Comparison of ENCODE assay signal across 10 mouse cellular contexts in the genomic region with DNA sequence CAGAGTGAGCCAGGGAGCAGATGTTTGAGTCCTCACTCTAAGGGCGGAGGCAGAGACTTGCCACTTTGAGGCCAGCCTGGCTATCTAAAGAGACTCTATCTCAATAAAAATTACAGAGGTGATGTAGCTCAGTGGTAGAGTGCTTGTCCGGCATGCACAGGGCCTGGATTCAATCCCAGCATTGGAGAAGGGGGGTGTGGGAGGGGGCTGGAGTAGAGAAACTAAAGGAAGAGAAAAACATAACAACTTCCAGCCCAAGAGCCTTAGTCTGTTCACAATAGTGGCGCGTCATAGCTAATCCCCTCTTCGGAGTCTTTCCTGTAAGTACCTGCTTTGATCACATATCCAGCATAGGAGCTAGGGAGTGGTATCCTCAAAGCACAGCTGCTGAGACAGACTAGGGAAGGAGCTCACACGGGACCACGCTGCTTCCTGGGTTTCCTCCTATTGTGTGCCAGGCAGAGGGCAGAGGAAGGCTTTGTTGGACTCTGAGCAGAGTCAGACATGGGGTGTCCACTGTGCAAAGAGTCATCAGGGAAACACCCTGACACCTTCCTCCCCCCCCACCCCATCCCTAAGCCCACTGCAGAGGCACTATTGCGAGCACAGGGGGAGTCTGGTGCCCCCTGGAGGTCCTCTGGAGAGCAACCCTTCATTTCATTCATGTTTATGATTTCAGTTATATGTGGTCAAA. TPM values are rescaled to one million over a fixed set of nuclear protein-coding genes. Genes with fewer than 3 reads are reported as not detected.
DNase-seq lines count a peak whose midpoint lies in the region; ATAC-seq and TF ChIP-seq lines count a peak whose summit lies in the region.
"Had no signal": no experiment of that assay in that cellular context is flagged by ENCODE, and none has a peak within 500 bp of the region (broad histone marks: within the 10 kb centered on the region; RNA-seq: fewer than 3 reads in every experiment).

No protein-coding gene starts in this region.

- peaks cover 79% of the 10 kb centered on the region for H3K36me3 ChIP-seq in heart, embryonic 10.5 days
- peaks cover 3 to 88% of the 10 kb centered on the region in 2 experiments for H3K36me3 ChIP-seq in CH12.LX (replicated peaks in 1 of 2; ENCODE audit: control insufficient read depth in 1 of 2, insufficient read depth in 1 of 2, low read length in 1 of 2)
- H3K36me3 ChIP-seq in forebrain, embryonic 11.5 days (ENCODE audit: control insufficient read depth, insufficient read depth, low read length): peaks cover 25% of the 10 kb centered on the region
- H3K36me3 ChIP-seq: G1E had no signal

- 75% methylated on average over 8 of the region's 8 CpGs for WGBS in heart, embryonic 10.5 days
- WGBS in forebrain, embryonic 11.5 days: 66% methylated on average over 8 of the region's 8 CpGs

- H3K27me3 ChIP-seq in heart, embryonic 10.5 days (ENCODE audit: insufficient read depth, poor library complexity, severe bottlenecking): no peaks in the 10 kb centered on the region
- H3K27me3 ChIP-seq in CH12.LX (replicated peaks): no peaks in the 10 kb centered on the region
- no peaks in the 10 kb centered on the region for H3K27me3 ChIP-seq in forebrain, embryonic 11.5 days (ENCODE audit: control insufficient read depth, insufficient read depth, low read length)
- H3K27me3 ChIP-seq: liver, embryonic 15.5 days had no signal

- no peaks in the 10 kb centered on the region for H3K4me1 ChIP-seq in heart, embryonic 10.5 days
- H3K4me1 ChIP-seq in CH12.LX (ENCODE audit: control insufficient read depth in 1 of 2, insufficient read depth in 2 of 2): peaks cover 0 to 27% of the 10 kb centered on the region in 2 experiments; a peak in 3 of 4 replicates
- H3K4me1 ChIP-seq in forebrain, embryonic 11.5 days (replicated peaks; ENCODE audit: control insufficient read depth, insufficient read depth, low read length): no peaks in the 10 kb centered on the region
- H3K4me1 ChIP-seq: liver, embryonic 15.5 days had no signal

- no peak overlapping the region for H3K9ac ChIP-seq in CH12.LX (ENCODE audit: insufficient read depth, low read depth)
- H3K9ac ChIP-seq in forebrain, embryonic 11.5 days (ENCODE audit: low read length): no peak overlapping the region
- H3K9ac ChIP-seq: liver, embryonic 15.5 days had no signal

- TF ChIP-seq EP300 in CH12.LX (IDR thresholded peaks at IDR 0.05; ENCODE audit: low read length): no peak

- H3K79me2 ChIP-seq in CH12.LX (replicated peaks; ENCODE audit: control insufficient read depth, extremely low read depth, insufficient read depth, poor library complexity, severe bottlenecking): no peaks in the 10 kb centered on the region

- in situ Hi-C loops in CH12.LX (cut with MboI; ENCODE audit: low pct_ligation_motif_present, low pct_unique_long_range_greater_than_20kb, low sequenced_read_pairs): no loop called here

- H3K4me3 ChIP-seq in heart, embryonic 10.5 days: no peak overlapping the region
- no peak overlapping the region for H3K4me3 ChIP-seq in CH12.LX (replicated peaks in 1 of 3; ENCODE audit: low read depth in 2 of 3, low read length in 2 of 3, poor library complexity in 1 of 3)
- H3K4me3 ChIP-seq in forebrain, embryonic 11.5 days (ENCODE audit: low read depth, low read length): no peak overlapping the region
- H3K4me3 ChIP-seq: liver, embryonic 15.5 days had no signal

- DNase-seq in heart, adult 8-10 months (ENCODE audit: low spot score): peak; percentile 26
- DNase-seq in heart, embryonic 10.5 days (ENCODE audit: low spot score): no peak
- no peak for DNase-seq in CH12.LX (ENCODE audit: extremely low read depth)
- no peak for DNase-seq in forebrain, embryonic 11.5 days (ENCODE audit: low spot score)
- peak; percentile 64 for DNase-seq in lung, postnatal 10 days
- no peak for DNase-seq in testis, postnatal 10 days (ENCODE audit: low spot score)
- DNase-seq in cerebellum, adult 9-10 months: no peak
- DNase-seq in cerebellum, adult 9-11 months: no peak

- H3K9me3 ChIP-seq in heart, embryonic 10.5 days: no peaks in the 10 kb centered on the region
- no peaks in the 10 kb centered on the region for H3K9me3 ChIP-seq in CH12.LX (replicated peaks; ENCODE audit: low read length)
- H3K9me3 ChIP-seq in forebrain, embryonic 11.5 days (ENCODE audit: control insufficient read depth, low read length): no peaks in the 10 kb centered on the region
- H3K9me3 ChIP-seq: liver, embryonic 15.5 days had no signal

- peak in 1 of 2 experiments; percentile 57; a peak in 2 of 4 replicates for TF ChIP-seq CTCF in CH12.LX (conservative IDR thresholded peaks at IDR 0.05 in 1 of 2, IDR thresholded peaks at IDR 0.05 in 1 of 2; ENCODE audit: low read depth in 2 of 2, low read length in 2 of 2)

- H3K27ac ChIP-seq in heart, embryonic 10.5 days: no peak overlapping the region
- no peak overlapping the region for H3K27ac ChIP-seq in CH12.LX (ENCODE audit: insufficient read depth, low read depth)
- H3K27ac ChIP-seq in forebrain, embryonic 11.5 days (ENCODE audit: low read depth, low read length): no peak overlapping the region
- H3K27ac ChIP-seq: liver, embryonic 15.5 days had no signal

- dilution Hi-C loops in CH12.LX (cut with MboI; ENCODE audit: extremely low pct_ligation_motif_present, extremely low pct_unique_long_range_greater_than_20kb, low sequenced_read_pairs): no loop called here

- ATAC-seq in forebrain, embryonic 11.5 days (replicated peaks; ENCODE audit: low FRiP score): peak; percentile 57

- TF ChIP-seq RAD21 in CH12.LX (IDR thresholded peaks at IDR 0.05; ENCODE audit: low read depth, low read length): peak; percentile 37

- H3K4me2 ChIP-seq in CH12.LX (ENCODE audit: insufficient read depth, low read depth, poor library complexity, severe bottlenecking): no peak overlapping the region
- no peak overlapping the region for H3K4me2 ChIP-seq in forebrain, embryonic 11.5 days (ENCODE audit: low read depth, low read length, severe bottlenecking)
- H3K4me2 ChIP-seq: liver, embryonic 15.5 days had no signal

- TF ChIP-seq POLR2A in CH12.LX (IDR thresholded peaks at IDR 0.05; ENCODE audit: low read depth, low read length): no peak

TF ChIP-seq in CH12.LX, 34 proteins besides CTCF, POLR2A, EP300 and RAD21:
- TF ChIP-seq SMC3 (IDR thresholded peaks at IDR 0.05; ENCODE audit: low read depth, low read length): peak; percentile 40
- no peak for TF ChIP-seq KAT2A (IDR thresholded peaks at IDR 0.05; ENCODE audit: insufficient replicate concordance, low read length)
- no peak for TF ChIP-seq GABPA (IDR thresholded peaks at IDR 0.05; ENCODE audit: insufficient replicate concordance, low read depth, low read length)

RNA-seq across cellular contexts. Expression of a gene that starts 51.2 kb away (rescaled TPM):
- 100 to 1,000 TPM; 197 to 344 (median 283) TPM for total RNA-seq in heart, adult 8-10 months (2022)
- polyA plus RNA-seq in heart, embryonic 10.5 days (2016; fragmentation: Nextera tagmentation; extraction: Ambion mirVana): 20.2 and 38.4 TPM in 2 replicates
- total RNA-seq in CH12.LX (2012; rRNA removed) (15.3 and 19.0 TPM in 2 replicates), CH12.LX (2014; rRNA removed) (28.7 and 32.1 TPM in 2 replicates)
- polyA plus RNA-seq in CH12.LX (2012; ENCODE audit: insufficient read length, low read depth): 17.3 and 17.5 TPM in 2 replicates
- 2.1 and 2.2 TPM in 2 replicates for polyA plus RNA-seq in forebrain, embryonic 11.5 days (2014; fragmentation: Nextera tagmentation; extraction: Ambion mirVana)
- polyA plus RNA-seq: G1E had no signal

Comparison
In these comparisons a context has a peak if more than half of its experiments do, and no peak if none do; other contexts are left out.
1. DNase-seq: peak in heart, adult 8-10 months (single experiment) and lung, postnatal 10 days (single experiment); none in heart, embryonic 10.5 days (single experiment), CH12.LX (single experiment), forebrain, embryonic 11.5 days (single experiment), testis, postnatal 10 days (single experiment), cerebellum, adult 9-10 months (single experiment) and cerebellum, adult 9-11 months (single experiment).